Mouse (Mus musculus) lung, postnatal 0 days (tissue): ENCODE results near the gene Gm9887. TPM values are rescaled to one million over a fixed set of nuclear protein-coding genes. Genes with fewer than 3 reads are reported as not detected.

Experiments used
- ATAC-seq: fragments of 200-750 bp; cut with Nextera tagmentation; 2 replicates; pipeline ENCODE4 v1.8.0; 2017; ENCODE audit warnings: moderate library complexity
- DNase-seq: peaks from one replicate; pipeline ENCODE4 v3.0.0-alpha.2; 2016; ENCODE audit warnings: low spot score
- H3K27ac ChIP-seq: fragments of 300-500 bp; sonication (generic); 2 replicates; pipeline ENCODE4 v1.5.1; 2014; ENCODE audit warnings: antibody characterized with exemption, mild to moderate bottlenecking, low read length, mixed read lengths
- H3K27me3 ChIP-seq: fragments of 300-500 bp; sonication (generic); replicated peaks from 2 replicates; pipeline ENCODE4 v1.6.1; 2014; ENCODE audit warnings: low read length, mixed read lengths; ENCODE audit not compliant: insufficient read depth
- H3K36me3 ChIP-seq: fragments of 300-500 bp; sonication (generic); 2 replicates; pipeline ENCODE4 v1.6.1; 2014; ENCODE audit warnings: low read length, mixed read lengths; ENCODE audit not compliant: insufficient read depth
- H3K4me1 ChIP-seq: fragments of 300-500 bp; sonication (generic); 2 replicates; pipeline ENCODE4 v1.6.1; 2014; ENCODE audit warnings: antibody characterized with exemption, low read depth, low read length, mixed read lengths; ENCODE audit not compliant: insufficient read depth
- H3K4me2 ChIP-seq: fragments of 300-500 bp; sonication (generic); replicated peaks from 2 replicates; pipeline ENCODE4 v1.6.1; 2014; ENCODE audit warnings: low read depth, mild to moderate bottlenecking, low read length, moderate library complexity, mixed read lengths
- H3K4me3 ChIP-seq: fragments of 300-500 bp; sonication (generic); 2 replicates; pipeline ENCODE4 v1.5.1; 2014; ENCODE audit warnings: low read depth, low read length
- H3K9ac ChIP-seq: fragments of 300-500 bp; sonication (generic); replicated peaks from 2 replicates; pipeline ENCODE4 v1.6.1; 2014; ENCODE audit warnings: low read depth, mild to moderate bottlenecking
- H3K9me3 ChIP-seq: fragments of 300-500 bp; sonication (generic); 2 replicates; pipeline ENCODE4 v1.6.1; 2016; ENCODE audit warnings: low read length, mixed read lengths
- CTCF ChIP-seq: IDR thresholded peaks from 2 replicates; pipeline ENCODE4 v1.5.1; 2016; ENCODE audit warnings: antibody characterized with exemption, mild to moderate bottlenecking
- EP300 ChIP-seq: IDR thresholded peaks from 2 replicates; pipeline ENCODE4 v1.6.1; 2016; ENCODE audit warnings: antibody characterized with exemption, mild to moderate bottlenecking, control low read depth
- whole genome bisulfite sequencing: fragments of 180-500 bp; shearing (Covaris S2); extraction: QIAGEN DNeasy Blood & Tissue Kit; methylation state at CpG from one replicate; pipeline ENCODE4 v1.1.7; 2014; 5-methylcytosine and 5-hydroxymethylcytosine counted together
- microRNA-seq: library from miRNA; unstranded; fragments of <30 nt; microRNA quantifications from one replicate; pipeline ENCODE4, GENCODE M21; 2016
- polyA plus RNA-seq: library from polyadenylated mRNA; unstranded; fragments of >200 nt; fragmentation: Nextera tagmentation; extraction: Ambion mirVana; gene quantifications from 2 replicates; pipeline ENCODE4 v1.2.1, GENCODE M21; 2015

Gene Gm9887
- polyA plus RNA-seq, 1 experiment from 2014 or later = 3.2 TPM

DNA sequence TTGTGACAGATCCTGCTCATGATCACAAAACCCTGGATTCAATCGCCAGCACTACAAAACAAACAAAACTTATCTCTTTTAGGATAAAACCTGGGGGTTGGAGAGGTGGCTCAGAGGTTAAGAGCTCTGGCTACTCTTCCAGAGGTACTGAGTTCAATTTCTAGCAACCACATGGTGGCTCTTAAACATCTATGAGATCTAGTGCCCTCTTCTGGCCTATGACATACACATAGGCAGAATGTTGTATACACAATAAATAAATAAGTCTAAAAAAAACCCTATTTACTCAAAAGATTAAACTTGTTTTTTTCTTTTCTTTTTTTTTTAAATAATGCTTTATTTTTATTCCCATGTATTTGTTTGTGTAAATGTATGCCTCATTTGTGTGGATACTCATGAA, 20.6 kb downstream of the Gm9887 start:
- Histone ChIP-seq H3K9ac (no peak overlapping the region), H3K4me3 (no peak overlapping the region), H3K4me2 (no peak overlapping the region), H3K27me3 (no peaks in the 10 kb centered on the region), H3K36me3 (peaks cover 7% of the 10 kb centered on the region; the same call in 1 of the 2 replicates), H3K9me3 (no peaks in the 10 kb centered on the region), H3K4me1 (no peaks in the 10 kb centered on the region), H3K27ac (no peak overlapping the region)
- 79% methylated on average over 1 of the region's 1 CpGs for WGBS
- TF ChIP-seq EP300 = no peak
- peak; percentile 26 for TF ChIP-seq CTCF
- DNase-seq = peak; percentile 28
- ATAC-seq = no peak

- ATAC-seq = no peak
- Histone ChIP-seq H3K4me3 (no peak overlapping the region), H3K27me3 (no peaks in the 10 kb centered on the region), H3K4me1 (no peaks in the 10 kb centered on the region), H3K9me3 (no peaks in the 10 kb centered on the region), H3K9ac (no peak overlapping the region), H3K4me2 (no peak overlapping the region), H3K27ac (no peak overlapping the region), H3K36me3 (peaks cover 16% of the 10 kb centered on the region; the same call in 1 of the 2 replicates)
- DNase-seq = no peak
- TF ChIP-seq EP300 (no peak), CTCF (no peak)
- WGBS = 84% methylated on average over 2 of the region's 2 CpGs
Measured at GRCm38 (mm10) chr12:69349928-69350327, 22.3 kb downstream of the Gm9887 start.

DNA sequence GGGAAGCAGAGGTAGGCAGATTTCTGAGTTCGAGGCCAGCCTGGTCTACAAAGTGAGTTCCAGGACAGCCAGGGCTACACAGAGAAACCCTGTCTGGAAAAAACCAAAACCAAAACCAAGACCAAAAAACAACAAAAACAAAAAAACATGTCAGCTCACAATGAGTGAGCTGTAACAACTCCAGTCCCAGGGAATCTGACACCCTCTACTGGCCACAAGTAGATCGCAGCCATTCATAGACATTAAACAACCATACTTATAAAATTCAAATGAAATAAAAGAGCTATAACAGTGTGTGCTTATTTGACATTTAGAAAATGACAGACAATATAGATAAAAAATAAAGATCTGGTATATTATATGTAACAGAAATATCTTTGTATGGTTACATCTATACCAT, 38.7 kb downstream of the Gm9887 start:
- no peak overlapping the region for H3K27ac ChIP-seq
- H3K27me3 ChIP-seq = no peaks in the 10 kb centered on the region
- H3K9me3 ChIP-seq = no peaks in the 10 kb centered on the region
- no peak for ATAC-seq
- no peaks in the 10 kb centered on the region for H3K4me1 ChIP-seq
- no peak overlapping the region for H3K4me3 ChIP-seq
- TF ChIP-seq EP300 = no peak
- TF ChIP-seq CTCF = peak; percentile 71
- 86% methylated on average over 2 of the region's 2 CpGs for WGBS
- H3K36me3 ChIP-seq = peaks cover 19% of the 10 kb centered on the region; the same call in 1 of the 2 replicates
- no peak overlapping the region for H3K9ac ChIP-seq
- peak; percentile 62 for DNase-seq
- H3K4me2 ChIP-seq = no peak overlapping the region

- H3K9me3 ChIP-seq = no peaks in the 10 kb centered on the region
- 70% methylated on average over 1 of the region's 1 CpGs for WGBS
- peaks cover 15% of the 10 kb centered on the region; the same call in 1 of the 2 replicates for H3K36me3 ChIP-seq
- no peaks in the 10 kb centered on the region for H3K4me1 ChIP-seq
- H3K9ac ChIP-seq = no peak overlapping the region
- ATAC-seq = no peak
- no peak overlapping the region for H3K4me3 ChIP-seq
- TF ChIP-seq CTCF = no peak
- no peak for TF ChIP-seq EP300
- no peaks in the 10 kb centered on the region for H3K27me3 ChIP-seq
- H3K4me2 ChIP-seq = no peak overlapping the region
- H3K27ac ChIP-seq = no peak overlapping the region; the same call in 1 of the 2 replicates
- no peak for DNase-seq
Measured at GRCm38 (mm10) chr12:69332147-69332546, 40.1 kb downstream of the Gm9887 start.

DNA sequence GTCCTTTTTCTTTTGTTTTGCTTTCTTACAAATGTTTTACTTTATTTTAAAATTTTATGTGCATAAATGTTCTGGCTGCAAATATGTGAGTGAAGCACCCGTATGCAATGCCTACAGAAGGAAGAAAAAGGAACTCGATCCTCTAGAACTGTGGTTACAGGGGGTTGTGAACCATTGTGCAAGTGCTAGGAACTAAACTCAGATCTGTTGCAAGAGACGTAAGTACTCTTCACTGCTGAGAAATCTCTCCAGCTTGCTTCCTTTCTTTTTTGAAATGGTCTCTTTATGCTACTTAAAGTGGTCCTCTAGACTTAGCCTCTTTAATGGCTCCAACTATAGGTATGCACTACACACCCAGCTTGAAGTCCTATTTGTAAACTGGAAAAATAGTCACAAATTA, 41.1 kb downstream of the Gm9887 start:
- Histone ChIP-seq H3K9ac (no peak overlapping the region), H3K27me3 (no peaks in the 10 kb centered on the region), H3K4me2 (no peak overlapping the region), H3K27ac (no peak overlapping the region), H3K4me1 (no peaks in the 10 kb centered on the region), H3K36me3 (peaks cover 15% of the 10 kb centered on the region; the same call in 1 of the 2 replicates), H3K4me3 (no peak overlapping the region), H3K9me3 (no peaks in the 10 kb centered on the region)
- ATAC-seq (peak; percentile 90), DNase-seq (peak; percentile 88)
- WGBS = 58% methylated on average over 3 of the region's 3 CpGs
- TF ChIP-seq CTCF (no peak), EP300 (peak; percentile 68)

Small RNA genes lying within 50 kb of the gene (microRNA-seq; reads per million reads assigned to microRNA genes)
- gene Gm47299 = not detected
- not detected for gene Gm47305

Other genes with a start within 250 kb of the Gm9887 start
- gene Rps29, start 213.3 kb downstream of the Gm9887 start, polyA plus RNA-seq = 1,546 and 1,642 TPM in 2 replicates
- 1.9 and 2.3 TPM in 2 replicates for gene Lrr1, start 203.6 kb downstream of the Gm9887 start, polyA plus RNA-seq
- gene Rpl36al, start 188.4 kb downstream of the Gm9887 start, polyA plus RNA-seq = 481 and 510 TPM in 2 replicates
- gene Mgat2, start 188.3 kb downstream of the Gm9887 start, polyA plus RNA-seq = 45.7 and 50.0 TPM in 2 replicates
- 7.9 and 8.2 TPM in 2 replicates for gene Gm49383, start 175.4 kb downstream of the Gm9887 start, polyA plus RNA-seq
- gene Dnaaf2, start 174.0 kb downstream of the Gm9887 start, polyA plus RNA-seq = 5.8 and 6.3 TPM in 2 replicates
- 6.3 and 6.4 TPM in 2 replicates for gene Gm49384, start 168.2 kb downstream of the Gm9887 start, polyA plus RNA-seq
- 5.3 and 6.1 TPM in 2 replicates for gene Pole2, start 144.3 kb downstream of the Gm9887 start, polyA plus RNA-seq
- gene Klhdc1, start 131.3 kb downstream of the Gm9887 start, polyA plus RNA-seq = 22.7 and 25.5 TPM in 2 replicates
- gene Klhdc2, start 75.8 kb downstream of the Gm9887 start, polyA plus RNA-seq = 82.1 and 83.9 TPM in 2 replicates
- gene Nemf, start 15.3 kb downstream of the Gm9887 start, polyA plus RNA-seq = 65.5 and 68.5 TPM in 2 replicates
- gene Arf6, start 308 bp downstream of the Gm9887 start, polyA plus RNA-seq = 86.3 and 92.5 TPM in 2 replicates
- gene Vcpkmt, start 210.6 kb upstream of the Gm9887 start, polyA plus RNA-seq = 20.6 and 25.6 TPM in 2 replicates